Mouse (Mus musculus) embryonic fibroblast, embryonic 13.5 days (primary cell): ENCODE results near the gene Tsc22d4.

Experiments used
- CTCF ChIP-seq: IDR thresholded peaks from 2 replicates; pipeline ENCODE4 v1.5.1; 2011; ENCODE audit warnings: mild to moderate bottlenecking, control low read depth, low read length, moderate library complexity, borderline replicate concordance; ENCODE audit not compliant: insufficient read depth
- POLR2A ChIP-seq: IDR thresholded peaks from 2 replicates; pipeline ENCODE4 v1.6.1; 2011; ENCODE audit warnings: low read depth, mild to moderate bottlenecking, control low read depth, low read length, moderate library complexity

DNA sequence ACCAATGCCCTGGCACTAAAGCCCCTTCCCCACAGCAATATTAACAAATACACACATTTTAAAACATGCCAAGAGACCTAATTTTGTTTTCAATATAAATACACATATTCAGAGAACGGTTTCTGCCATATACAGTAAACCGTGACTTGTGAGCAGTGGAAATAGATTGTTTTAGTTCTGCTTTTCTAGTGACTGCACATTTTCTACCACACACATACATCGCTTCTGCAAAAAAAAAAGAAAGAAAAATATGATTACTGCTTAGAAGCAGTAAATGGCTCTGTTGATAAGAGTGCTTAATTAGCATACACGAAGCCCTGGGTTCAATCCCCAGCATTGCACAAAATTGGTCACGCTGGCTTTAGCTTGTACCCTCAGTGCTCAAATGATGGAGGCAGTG lies 21.7 kb upstream of the Tsc22d4 start:
- no peak for TF ChIP-seq POLR2A
- no peak for TF ChIP-seq CTCF
